Mouse (Mus musculus) cerebellum, postnatal 14 days (tissue): ENCODE data around the gene Zfhx2.

Experiments
- DNase-seq, 2 experiments: peaks; one replicate each; pipeline ENCODE4 v3.0.0; 2021; ENCODE audit warnings: mixed read lengths in 2 of 2

The Zfhx2 gene

DNA sequence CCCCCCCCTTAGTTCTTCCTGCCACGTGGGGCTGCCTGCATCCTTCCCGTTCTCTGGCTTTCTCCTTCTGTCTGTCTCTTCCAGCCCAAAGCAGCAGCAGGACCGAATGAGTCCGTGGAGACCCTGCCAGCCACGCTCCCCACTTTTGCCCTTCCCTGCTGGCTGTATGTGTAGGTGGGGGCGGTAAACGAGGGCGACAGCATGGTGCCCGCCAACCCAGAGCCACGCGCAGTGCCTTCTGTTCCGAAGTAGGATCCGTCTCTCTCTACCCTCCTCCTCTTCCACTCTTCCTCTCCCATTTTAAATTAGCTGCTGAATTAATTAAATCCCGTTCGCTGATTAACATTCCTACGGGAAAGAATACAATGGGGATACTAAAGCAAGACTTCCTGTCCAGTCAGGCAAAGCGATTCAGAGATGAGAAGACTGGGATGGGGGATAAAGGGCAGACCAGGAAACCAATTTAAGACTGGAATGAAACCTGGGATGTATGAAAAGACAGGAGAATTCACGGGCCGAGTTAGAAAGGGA lies 59.4 kb downstream of the Zfhx2 start:
- peak; percentile 41 to 48 for DNase-seq

DNA sequence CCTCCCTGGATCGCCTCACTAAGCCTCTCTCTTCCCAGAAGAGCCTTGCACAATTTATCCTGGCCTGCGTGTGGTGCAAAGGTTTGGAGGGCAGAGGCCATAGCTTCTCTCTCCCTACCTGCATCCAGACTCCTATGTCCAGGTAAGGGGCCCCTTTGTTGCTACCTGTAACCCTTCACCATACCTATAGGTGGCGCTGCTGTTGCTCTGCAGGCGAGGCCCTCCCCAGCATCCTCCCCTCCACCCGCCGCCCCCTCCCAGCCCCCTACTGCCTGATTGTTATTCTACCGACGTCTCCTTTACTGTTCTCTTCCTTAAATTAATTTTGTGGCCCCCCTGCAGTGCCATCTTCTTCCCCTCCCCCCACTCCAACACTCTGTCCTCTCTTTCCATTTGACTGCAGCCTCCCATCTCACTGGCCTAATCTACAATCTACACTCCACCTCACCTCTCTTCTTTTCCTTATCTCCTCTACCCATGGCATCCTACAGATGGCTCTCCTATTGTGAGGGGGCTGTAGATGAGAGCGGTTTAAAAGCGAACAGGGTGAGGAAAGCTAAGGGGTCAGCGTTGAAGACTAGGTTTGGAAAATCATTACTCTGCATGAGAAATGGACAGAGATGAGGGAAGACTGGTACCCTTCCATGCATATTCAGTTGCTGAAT lies 63.0 kb downstream of the Zfhx2 start:
- peak; percentile 81 to 87 for DNase-seq

DNA sequence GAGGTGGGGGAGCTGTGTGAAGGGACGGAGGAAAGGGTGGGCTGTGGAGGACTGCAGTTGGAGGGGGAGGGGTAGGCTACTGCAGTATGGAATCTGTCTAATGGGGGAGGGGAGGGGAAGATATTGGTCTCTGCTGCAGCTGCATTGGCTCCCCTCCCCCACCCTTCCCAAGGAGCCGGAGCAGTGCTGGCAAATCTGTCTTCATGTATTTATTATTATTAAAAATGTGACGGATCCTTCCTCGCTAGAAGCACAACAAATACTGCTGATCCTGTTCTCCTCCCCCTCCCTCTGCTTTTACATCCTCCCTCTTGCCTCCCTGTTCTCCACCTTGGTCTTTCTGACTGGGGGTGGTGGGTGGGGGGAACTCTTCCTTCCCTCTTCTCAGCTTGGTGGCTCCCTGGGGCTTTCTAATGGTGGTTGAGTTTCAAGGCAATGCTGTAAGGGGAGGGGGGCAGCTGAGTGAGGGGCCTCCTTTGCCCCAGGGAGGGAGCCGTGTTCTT lies 63.7 kb downstream of the Zfhx2 start:
- peak; percentile 46 to 61 for DNase-seq

DNA sequence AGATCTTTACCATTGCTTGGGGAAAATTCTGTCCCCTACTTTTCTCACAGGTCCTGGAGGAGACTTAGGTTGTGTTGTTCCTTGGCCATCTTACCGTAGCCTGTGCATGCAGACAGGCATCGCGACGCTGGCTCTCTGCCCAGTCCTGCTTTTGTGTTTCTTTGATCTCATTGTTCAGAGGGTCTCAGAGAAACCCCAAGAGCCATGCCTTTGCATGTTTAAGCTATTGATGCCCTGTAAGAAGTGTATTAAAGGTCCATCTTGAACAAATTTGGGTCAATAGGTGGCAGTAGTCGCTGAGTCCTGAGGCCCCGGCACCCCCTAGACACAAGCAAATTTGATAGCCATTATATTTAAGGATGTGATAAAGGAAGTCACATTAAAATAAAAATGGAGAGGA lies 64.5 kb downstream of the Zfhx2 start:
- peak; percentile 73 to 78 for DNase-seq

DNA sequence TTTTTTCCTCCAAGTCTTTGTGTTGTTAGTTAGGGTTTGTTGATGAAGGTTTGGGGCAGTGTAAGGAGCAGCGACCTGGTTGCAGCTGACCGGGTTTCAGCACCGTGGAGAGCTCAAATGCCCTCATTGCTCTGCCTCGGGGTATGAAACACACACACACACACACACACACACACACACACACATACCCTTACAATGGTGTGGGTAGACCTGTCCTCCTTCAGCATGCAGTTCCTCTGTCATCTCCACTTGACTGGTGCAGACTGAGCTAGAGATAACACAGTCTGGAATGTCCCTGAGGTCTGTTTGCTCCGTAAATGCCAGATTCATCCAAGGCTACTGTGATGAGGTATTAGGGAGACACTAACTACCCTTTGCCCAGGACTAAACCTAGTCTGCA lies 64.9 kb downstream of the Zfhx2 start:
- DNase-seq = no peak

DNA sequence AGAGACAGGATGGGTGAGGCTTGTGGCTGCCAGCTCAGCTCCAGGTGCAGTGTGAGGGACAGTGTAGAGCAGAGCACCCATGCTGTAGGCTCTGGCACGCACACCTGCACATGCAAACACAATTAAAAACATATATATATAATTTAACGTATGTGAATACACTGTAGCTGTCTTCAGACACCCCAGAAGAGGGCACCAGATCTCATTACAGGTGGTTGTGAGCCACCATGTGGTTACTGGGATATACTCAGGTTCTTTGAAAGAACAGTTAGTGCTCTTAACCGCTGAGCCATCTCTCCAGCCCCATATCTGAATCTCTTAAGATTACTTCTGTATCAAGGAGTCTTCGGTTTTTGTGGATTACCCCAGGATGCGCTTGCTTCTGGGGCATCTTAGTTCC lies 66.6 kb downstream of the Zfhx2 start:
- DNase-seq = no peak

DNA sequence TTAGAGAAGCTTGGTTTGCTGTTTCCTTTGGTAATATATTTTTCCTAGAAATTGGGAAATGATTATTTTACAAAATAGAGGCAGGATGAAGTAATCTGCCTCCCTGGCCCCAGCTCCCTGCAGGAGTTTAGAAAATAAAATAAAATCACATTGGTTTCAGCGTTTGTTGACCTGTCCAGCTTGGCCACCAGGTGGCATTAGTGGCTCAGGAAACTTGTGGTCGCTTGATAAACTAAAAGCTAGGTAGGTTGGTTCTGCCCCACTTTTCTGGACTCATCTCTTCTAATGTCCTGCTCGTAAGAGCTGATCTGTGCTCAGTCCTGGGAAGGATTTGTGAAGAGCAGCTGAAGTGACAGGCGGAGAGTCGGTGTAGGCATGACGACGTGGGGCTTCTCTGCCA lies 67.9 kb downstream of the Zfhx2 start:
- peak; percentile 85 to 88 for DNase-seq

DNA sequence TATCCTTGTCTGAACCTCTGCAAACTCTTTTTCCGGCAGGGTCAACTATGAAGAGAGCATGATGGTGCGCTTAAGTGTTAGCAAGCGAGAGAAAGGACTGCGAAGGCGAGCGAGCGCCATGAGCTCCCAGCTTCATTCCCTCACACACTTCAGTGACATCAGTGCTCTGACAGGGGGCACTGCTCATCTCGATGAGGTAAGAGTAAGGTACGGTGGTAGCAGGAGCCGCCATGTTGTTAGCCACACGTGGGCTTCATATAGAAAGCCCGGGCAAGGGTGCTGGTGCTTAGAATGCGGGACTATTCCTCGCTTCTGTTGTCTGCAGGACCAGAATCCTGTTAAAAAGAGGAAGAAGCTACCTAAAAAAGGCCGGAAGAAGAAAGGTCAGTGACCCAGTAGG lies 69.1 kb downstream of the Zfhx2 start:
- no peak for DNase-seq

DNA sequence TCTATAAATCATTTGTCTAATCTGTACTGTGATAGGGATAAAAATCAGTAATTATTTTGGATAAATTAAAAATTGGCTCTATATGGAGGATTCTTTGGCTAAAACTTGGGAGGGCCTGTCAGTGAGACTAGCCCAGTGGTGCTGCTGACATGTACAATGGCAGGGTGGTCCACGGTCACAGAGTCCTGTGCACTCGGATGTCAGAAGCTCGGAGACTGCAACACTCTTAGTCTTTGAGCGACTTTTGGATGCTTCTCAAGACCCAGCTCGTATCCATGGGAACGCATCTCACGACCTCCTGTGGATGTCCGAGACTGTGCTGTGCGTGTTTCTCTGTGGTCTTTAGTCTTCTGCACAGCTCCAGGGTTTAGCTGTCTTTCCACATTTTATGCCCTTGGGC lies 71.7 kb downstream of the Zfhx2 start:
- no peak for DNase-seq

DNA sequence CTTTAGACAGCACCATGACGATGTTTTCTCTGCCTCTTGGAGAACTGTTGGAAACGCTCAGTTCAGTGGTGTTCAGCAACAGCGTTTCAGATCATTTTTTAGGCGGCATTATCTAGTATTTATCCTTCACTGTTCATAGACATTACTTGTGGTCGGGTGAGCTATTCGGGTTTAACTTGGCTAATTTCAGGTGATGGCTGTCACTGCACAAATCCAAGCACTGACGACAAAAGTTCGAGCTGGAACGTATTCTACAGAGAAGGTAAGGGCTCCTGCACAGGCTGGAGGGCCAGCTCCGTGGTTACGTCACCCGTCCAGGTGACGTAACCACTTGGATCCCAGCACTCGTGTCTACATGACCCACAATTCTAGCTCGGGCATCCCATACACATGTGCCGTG lies 75.2 kb downstream of the Zfhx2 start:
- DNase-seq = no peak

DNA sequence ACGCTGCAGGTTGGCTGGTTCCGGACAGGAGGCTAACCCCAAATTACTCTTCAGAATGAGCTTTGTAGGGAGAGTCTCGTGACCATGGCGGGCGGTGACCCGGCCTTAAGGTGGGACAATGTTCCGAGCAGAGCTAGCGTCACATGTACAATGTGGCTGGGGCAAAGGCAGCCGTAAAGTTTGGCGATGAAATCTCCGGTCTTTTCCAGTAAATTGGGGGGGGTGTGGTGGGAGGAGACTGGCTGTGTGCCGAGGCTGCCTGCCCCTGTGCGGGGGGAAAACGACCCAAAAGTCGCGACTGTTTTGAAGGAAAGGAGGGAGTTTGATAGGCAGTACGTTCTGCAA lies 76.4 kb downstream of the Zfhx2 start:
- DNase-seq = peak in 1 of 2 experiments; percentile 57

DNA sequence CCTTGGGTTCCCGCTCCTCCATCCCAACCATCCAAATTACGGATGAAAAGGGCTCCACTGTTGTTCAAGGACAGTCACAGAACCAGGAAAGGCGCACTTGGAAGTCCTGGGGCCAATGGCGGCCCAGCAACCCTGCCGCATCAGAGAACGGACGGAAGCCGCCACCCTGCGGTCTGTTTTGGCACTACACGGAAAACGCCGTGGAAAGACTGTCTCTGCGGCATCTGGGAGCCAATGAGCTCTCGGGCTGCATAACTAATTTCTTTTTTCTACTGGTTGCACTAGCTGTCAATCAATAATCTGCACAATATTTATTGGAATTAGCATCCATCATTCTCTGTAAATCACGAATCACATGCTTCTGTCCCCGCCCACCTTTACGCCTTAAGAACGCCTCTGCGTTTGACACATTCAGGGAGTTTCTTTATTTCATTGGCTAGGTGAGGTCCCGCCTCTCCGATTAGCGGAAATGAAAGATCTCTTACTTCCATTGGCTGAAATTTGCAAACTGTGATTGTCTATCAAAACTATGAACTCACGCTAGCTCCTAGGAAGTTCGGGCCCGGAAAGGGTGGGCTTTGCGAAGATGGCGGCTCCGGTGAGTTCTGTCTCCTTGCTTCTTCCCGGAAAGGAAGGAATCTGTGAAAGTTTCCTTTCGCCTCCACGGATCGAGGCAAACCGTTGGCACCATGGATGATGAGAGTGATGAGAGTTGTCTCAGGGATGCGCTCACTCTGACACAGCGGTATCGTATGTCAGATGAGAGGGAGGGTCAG lies 76.9 kb downstream of the Zfhx2 start, which contains the start of gene Ngdn:
Ngdn (plus strand) TSS at position 464 of the 776 bp plus-strand sequence.
- peak; percentile 99 to 100 for DNase-seq

DNA sequence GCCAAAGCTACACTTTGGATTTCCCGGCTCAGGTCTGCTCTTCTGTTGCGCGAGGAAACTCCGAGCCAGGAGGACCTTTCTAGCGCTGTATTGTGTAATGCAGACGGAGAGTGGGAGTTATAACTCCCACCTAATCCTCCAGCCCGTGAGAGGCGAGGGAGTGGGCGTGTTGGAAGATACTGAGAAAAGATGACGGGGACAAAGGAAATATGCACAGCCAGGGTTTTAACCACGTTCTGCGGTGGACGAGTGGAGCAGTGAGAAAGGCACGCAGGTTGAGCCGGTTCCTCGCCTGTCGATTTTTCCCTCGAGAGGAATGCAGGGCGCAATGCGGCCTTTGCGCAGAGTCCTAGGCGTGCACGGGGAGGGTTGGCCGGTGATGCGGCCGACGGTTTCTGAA lies 77.5 kb downstream of the Zfhx2 start:
- no peak for DNase-seq

DNA sequence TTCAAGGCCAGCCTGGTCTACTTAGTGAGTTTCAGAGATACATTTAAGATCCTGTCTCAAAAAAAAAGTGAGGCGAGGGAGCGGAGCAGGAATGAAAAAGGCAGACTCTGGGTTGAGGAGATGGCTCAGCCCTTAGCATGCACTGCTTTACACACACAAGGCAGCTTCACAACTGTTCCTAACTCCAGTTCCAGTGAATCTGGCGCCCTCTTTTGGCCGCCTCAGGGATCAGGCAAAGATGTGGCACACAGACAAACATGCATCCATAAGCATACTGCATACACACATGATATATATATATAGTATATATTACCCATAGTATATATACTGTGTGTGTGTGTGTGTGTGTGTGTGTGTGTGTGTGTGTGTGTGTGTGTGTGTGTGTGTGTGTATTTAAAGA lies 81.0 kb downstream of the Zfhx2 start:
- peak in 1 of 2 experiments; percentile 60 for DNase-seq
